Mouse (Mus musculus) retina, embryonic 14.5 days (tissue): Measurements from ENCODE around the gene Fgd6.

Experiments used
- DNase-seq: peaks from one replicate; pipeline ENCODE4 v3.0.0-alpha.2; 2015; ENCODE audit warnings: low spot score

Fgd6 gene

DNA sequence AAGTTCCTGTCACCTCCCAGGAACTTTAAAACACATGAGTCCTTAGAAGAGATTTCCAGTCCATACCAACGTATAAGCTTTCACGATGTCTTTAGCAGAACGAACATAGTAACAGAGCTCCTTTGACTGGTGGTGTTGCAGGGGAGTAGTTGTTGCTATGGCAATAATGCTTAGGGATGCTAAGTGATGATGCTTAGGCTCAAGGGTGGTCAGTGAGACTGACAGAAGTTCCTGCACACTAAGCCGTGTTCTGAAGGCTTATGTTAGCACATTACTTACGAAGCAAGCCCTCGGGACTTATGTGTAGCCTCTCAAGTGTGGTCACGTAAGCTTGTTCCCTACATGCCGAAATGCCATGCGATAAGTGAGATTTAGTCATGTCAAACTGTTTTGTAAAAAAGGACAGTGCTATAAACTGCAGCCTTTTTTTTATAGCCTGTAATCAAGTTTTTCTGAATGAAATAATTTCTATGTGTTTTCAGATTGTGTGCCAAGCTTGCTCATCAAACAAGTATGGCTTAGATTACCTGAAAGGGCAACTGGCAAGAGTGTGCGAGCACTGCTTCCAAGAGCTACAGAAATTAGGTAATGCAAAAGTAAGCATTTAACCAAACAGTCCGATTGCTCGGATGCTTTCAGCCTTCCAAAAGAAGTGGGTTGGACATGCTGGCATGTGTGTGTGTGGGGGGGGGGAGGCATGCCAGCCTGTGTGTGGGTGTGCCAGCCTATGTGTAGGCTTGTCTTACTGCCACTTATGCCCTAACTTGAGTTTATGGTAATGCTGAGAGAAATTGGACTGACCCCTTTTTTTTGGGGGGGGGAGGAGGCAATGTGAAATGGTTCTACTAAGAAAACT is 99.0 kb downstream of the Fgd6 start:
- peak; percentile 37 for DNase-seq

DNA sequence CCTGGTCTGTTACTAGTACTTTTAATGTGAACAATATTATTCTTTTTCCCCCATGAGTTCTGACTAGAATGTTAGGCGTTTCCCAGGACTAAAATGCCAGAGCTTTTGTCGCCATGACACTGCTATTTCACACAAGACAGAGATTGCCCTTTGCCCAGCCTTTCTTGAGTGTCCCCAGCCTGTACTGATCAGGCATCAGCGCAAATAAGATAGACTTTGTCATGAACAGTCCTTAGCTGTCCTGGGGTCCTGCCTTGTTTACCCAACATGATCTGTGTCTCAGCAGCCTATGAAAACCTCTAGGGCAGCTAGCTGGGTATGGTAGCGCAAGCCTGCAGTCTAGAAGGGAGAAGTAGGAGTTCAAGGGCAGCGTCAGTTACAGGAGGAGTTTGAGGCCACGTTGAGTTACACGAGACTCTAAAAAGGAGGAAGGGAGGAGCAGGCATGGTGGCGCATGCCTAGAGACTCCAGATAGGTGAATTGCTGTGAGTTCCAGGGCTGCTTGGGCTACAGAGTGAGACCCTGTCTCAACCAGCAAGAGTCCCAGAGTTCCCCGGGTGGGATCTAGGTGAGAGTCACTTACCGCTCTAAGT is 103.2 kb downstream of the Fgd6 start:
- no peak for DNase-seq

GRCm38 (mm10) chr10:94140227-94140931 is 104.6 kb downstream of the Fgd6 start:
- no peak for DNase-seq

GRCm38 (mm10) chr10:94142427-94142826 is 106.6 kb downstream of the Fgd6 start:
- DNase-seq, result no peak

DNA sequence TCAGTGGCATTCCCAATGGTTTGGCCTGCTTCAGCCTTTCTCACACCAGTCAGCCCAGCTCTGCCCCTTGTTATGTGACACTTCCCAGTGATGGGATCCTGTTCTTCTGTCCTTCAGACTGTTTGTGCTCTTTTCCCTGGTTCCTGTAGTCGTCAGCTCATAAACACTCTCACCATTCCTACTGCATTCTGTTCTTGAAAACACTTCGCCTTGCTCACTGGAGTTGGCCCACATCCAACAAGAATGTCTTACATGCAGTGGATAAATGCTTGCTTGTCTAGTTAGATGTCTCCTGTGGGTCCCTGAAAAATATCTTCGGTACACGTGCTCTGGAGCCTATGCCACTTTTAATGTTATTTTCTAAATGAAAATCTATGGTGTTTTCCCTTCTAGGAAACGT is 108.8 kb downstream of the Fgd6 start:
- DNase-seq, result no peak

DNA sequence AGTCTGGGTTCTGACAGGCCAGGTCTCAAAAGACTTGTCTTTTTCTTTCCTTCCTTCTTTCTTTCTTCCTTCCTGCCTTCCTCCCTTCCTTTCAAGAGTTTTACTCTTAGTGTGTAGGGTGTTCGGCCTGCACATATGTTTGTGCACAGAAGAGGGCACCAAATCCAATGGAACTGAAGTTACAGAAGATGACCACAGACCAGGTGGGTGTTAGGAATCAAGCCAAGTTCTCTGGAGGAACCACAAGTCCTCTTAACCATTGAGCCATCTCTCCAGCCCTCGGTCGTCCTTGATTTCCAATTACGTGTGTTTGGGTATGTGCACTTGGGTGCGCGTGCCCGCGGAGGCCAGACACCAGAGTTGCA is 111.6 kb downstream of the Fgd6 start:
- no peak for DNase-seq

GRCm38 (mm10) chr10:94147756-94148531 is 112.1 kb downstream of the Fgd6 start, which contains the start of gene Nr2c1:
Gene Nr2c1, plus strand, starts transcription at chr10:94148023.
- DNase-seq, result peak; percentile 90

GRCm38 (mm10) chr10:94151488-94151887 is 115.7 kb downstream of the Fgd6 start:
- no peak for DNase-seq

GRCm38 (mm10) chr10:94153841-94154240 is 118.0 kb downstream of the Fgd6 start:
- DNase-seq, result no peak

- DNase-seq, result no peak
Measured at GRCm38 (mm10) chr10:94158962-94159361, 123.2 kb downstream of the Fgd6 start.

- DNase-seq, result no peak
Measured at GRCm38 (mm10) chr10:94159406-94159805, 123.6 kb downstream of the Fgd6 start.

DNA sequence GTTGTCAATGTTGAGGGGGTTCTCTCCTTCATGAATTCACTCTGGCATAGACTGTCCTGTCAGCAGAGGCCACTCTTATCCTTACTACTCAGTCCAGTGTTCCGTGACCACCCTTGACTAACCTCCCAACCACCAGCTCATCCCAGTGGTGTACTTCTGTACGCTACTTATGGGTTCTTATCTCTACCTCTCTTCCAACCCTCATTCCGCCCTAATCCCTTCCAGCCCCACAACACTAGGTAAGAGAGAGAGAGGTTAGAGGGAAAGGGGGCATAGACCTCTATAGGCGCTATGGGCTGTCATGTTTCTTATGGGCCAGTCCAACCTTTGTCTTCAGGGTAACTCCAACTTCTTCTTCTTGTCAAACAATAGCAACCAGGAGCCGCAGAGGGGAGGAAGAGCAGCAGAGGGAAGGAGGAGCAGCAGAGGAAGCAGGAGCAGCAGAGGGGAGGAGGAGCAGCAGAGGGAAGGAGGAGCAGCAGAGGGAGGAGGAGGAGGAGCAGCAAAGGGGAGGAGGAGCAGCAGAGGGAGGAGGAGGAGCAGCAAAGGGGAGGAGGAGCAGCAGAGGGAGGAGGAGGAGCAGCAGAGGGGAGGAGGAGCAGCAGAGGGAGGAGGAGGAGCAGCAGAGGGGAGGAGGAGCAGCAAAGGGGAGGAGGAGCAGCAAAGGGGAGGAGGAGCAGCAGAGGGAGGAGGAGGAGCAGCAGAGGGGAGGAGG is 125.4 kb downstream of the Fgd6 start:
- no peak for DNase-seq

DNA sequence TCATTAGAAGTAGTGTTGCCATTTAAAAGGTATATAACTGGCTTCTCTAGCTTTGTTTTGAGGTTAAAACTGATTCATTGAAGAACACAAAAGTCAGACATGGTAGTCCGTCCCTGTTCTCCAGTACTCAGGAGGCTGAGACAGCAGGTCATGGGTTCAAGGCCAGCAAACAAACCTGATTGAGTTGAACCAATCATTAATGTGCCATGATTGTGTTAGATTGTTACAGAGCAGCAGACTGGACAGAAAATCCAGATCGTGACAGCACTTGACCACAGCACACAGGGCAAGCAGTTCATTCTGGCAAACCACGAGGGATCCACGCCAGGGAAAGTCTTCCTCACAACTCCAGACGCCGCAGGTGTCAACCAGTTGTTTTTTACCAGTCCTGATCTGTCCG is 126.2 kb downstream of the Fgd6 start:
- no peak for DNase-seq

GRCm38 (mm10) chr10:94164104-94164845 is 128.5 kb downstream of the Fgd6 start:
- no peak for DNase-seq

DNA sequence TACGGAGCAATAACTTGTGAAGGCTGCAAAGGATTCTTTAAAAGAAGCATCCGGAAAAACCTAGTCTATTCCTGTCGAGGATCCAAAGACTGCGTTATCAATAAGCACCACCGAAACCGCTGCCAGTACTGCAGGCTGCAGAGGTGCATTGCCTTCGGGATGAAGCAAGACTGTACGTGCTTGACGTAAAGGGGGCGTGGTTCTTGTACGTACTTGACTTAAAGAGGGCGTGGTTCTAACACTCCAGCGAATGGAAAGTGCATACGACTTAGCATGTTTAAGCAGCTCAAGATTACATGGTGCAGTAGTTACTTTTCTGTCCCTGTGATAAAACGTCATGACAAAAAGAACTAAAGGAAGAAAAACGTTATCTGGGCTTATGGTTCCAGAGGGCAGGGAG is 129.6 kb downstream of the Fgd6 start:
- DNase-seq, result no peak

DNA sequence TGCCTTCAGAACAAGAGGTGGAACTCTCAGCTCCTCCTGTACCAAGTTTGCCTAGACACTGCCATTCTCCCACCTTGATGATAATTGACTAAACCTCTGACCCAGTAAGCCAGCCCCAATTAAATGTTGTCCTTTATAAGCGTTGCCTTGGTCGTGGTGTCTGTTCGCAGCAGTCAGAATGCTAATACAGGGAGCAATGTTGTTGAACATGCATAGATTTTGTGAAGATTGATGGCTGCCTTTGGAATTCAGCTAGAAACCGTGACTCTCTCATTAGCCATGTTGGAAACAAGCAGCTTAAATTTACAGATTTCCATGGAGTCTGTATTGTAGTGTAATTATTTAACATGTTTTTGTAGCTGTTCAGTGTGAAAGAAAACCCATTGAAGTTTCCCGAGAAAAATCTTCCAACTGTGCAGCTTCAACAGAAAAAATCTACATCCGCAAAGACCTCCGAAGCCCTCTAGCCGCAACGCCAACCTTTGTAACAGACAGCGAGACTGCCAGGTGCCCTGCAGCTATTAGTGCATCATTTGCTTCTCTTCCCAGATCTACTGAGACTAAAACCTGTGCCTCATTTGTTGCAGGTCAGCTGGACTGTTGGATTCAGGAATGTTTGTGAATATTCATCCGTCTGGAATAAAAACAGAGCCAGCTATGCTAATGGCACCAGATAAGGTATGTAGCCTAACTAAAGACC is 131.4 kb downstream of the Fgd6 start:
- no peak for DNase-seq

DNA sequence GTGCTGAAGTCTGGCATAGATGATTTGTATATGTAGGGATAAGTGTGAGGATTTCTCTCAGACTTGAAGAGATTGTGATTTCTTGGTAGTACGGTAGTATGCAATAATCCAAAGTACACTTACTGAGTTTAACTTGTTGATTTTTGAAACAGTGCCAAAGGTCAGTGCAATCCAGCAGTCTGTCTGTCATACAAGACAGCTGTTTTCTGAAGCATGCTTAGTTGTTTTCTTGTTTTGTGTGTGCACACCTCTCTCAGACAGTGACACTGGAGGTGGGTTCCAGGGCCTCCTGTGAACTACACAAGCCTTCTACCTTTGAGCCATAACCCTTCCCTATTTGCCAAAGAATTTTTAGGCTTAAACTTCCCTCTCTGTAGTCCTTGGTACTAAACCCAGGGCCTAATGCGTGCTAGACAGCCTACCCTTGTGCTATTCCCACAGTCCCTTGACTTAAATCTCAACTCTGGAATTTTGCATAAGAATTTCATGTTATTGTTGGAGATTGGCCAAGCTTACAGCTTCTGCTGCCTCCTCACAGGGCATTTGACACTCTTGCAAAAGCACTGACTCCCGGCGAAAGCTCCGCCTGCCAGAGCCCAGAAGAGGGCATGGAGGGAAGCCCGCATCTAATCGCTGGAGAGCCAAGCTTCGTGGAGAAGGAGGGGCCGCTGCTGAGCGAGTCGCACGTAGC is 135.8 kb downstream of the Fgd6 start:
- DNase-seq, result no peak

- DNase-seq, result no peak
Measured at GRCm38 (mm10) chr10:94172137-94172536, 136.3 kb downstream of the Fgd6 start.

DNA sequence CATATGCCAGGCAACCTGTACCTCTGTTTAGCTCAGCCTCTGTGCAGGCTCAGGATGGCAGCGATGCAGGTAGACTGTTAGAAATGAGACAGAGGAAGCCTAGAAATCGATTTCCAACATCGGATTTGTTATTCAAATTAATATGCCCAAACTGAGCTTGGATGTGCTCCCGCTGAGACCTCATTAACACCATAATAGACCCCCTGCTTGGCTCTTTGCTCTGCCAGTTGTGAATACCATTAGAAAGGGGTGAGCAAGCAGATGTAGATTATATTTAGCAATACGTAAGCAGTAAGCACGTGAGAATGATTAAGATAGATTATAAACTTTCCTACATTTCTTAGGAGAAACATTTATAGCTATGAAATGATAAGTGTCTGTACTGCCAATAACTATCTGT is 136.9 kb downstream of the Fgd6 start:
- no peak for DNase-seq

- DNase-seq, result no peak
Measured at GRCm38 (mm10) chr10:94174652-94175051, 138.9 kb downstream of the Fgd6 start.
